Mouse (Mus musculus) C2C12 (cell line): Measurements from ENCODE around the gene Micall2. TPM values are rescaled to one million over a fixed set of nuclear protein-coding genes. Genes with fewer than 3 reads are reported as not detected.
A peak's percentile ranks its signal among the peaks of the same experiment; 100 is the strongest.

Source experiments
- H3K27me3 ChIP-seq: one replicate; pipeline ENCODE4 v1.6.1; 2011; ENCODE audit not compliant: control insufficient read depth, insufficient read depth, insufficient read length
- H3K36me3 ChIP-seq: one replicate; pipeline ENCODE4 v1.6.1; 2011; ENCODE audit not compliant: control insufficient read depth, insufficient read depth
- H3K4me3 ChIP-seq: one replicate; pipeline ENCODE4 v1.5.1; 2011; ENCODE audit warnings: mild to moderate bottlenecking, control low read depth; ENCODE audit not compliant: poor library complexity, insufficient read depth, severe bottlenecking
- H3K79me2 ChIP-seq: one replicate; pipeline ENCODE4 v1.6.1; 2011; ENCODE audit not compliant: control insufficient read depth, insufficient read depth
- H3K79me3 ChIP-seq: one replicate; pipeline ENCODE4 v1.6.1; 2011; ENCODE audit warnings: low read depth, control low read depth
- H3ac ChIP-seq: one replicate; pipeline ENCODE3; 2011; ENCODE audit warnings: low read depth; ENCODE audit not compliant: control insufficient read depth, insufficient read length
- CEBPB ChIP-seq: IDR thresholded peaks from one replicate; pipeline ENCODE4 v1.6.1; 2011; ENCODE audit warnings: low read depth, mild to moderate bottlenecking, control low read depth, moderate library complexity
- CTCF ChIP-seq: IDR thresholded peaks from one replicate; pipeline ENCODE4 v1.5.1; 2011; ENCODE audit not compliant: control insufficient read depth, insufficient read depth, insufficient read length
- FOSL1 ChIP-seq: IDR thresholded peaks from one replicate; pipeline ENCODE4 v1.8.0; 2011; ENCODE audit warnings: mild to moderate bottlenecking, low read length; ENCODE audit not compliant: poor library complexity, insufficient read depth, severe bottlenecking
- MAX ChIP-seq: IDR thresholded peaks from one replicate; pipeline ENCODE4 v1.6.1; 2011; ENCODE audit warnings: mild to moderate bottlenecking, control low read depth
- MYOD1 ChIP-seq: IDR thresholded peaks from one replicate; pipeline ENCODE4 v1.6.1; 2011; ENCODE audit warnings: low read depth; ENCODE audit not compliant: control insufficient read depth, insufficient read length
- MYOG ChIP-seq: IDR thresholded peaks from one replicate; pipeline ENCODE4 v1.6.1; 2011; ENCODE audit not compliant: control insufficient read depth, insufficient read length; ENCODE audit errors: extremely low read depth
- USF1 ChIP-seq: IDR thresholded peaks from one replicate; pipeline ENCODE4 v1.6.1; 2011; ENCODE audit warnings: low read depth, mild to moderate bottlenecking, control low read depth, moderate library complexity
- polyA plus RNA-seq: library from polyadenylated mRNA; unstranded; fragments of >200 nt; fragmentation: generic; extraction: Trizol; gene quantifications from one replicate; pipeline ENCODE4 v1.2.1, GENCODE M21; 2012; ENCODE audit warnings: missing spikeins

Micall2 gene
- polyA plus RNA-seq, 1 experiment = 9.5 TPM

GRCm38 (mm10) chr5:139724336-139725116 lies 11.6 kb downstream of the Micall2 start:
- Histone ChIP-seq H3K36me3 (peaks cover 3% of the 10 kb centered on the region), H3K79me2 (peaks cover 78% of the 10 kb centered on the region), H3ac (no peak overlapping the region), H3K4me3 (no peak overlapping the region), H3K27me3 (no peaks in the 10 kb centered on the region), H3K79me3 (peaks cover 31% of the 10 kb centered on the region)
- TF ChIP-seq FOSL1 (no peak), USF1 (no peak), CEBPB (no peak), MYOD1 (no peak), CTCF (no peak), MAX (no peak), MYOG (no peak)

- Histone ChIP-seq H3K79me2 (peaks cover 64% of the 10 kb centered on the region), H3ac (no peak overlapping the region), H3K36me3 (peaks cover 3% of the 10 kb centered on the region), H3K27me3 (no peaks in the 10 kb centered on the region), H3K79me3 (peaks cover 19% of the 10 kb centered on the region), H3K4me3 (no peak overlapping the region)
- TF ChIP-seq MYOD1 = no peak
- no peak for TF ChIP-seq FOSL1
- TF ChIP-seq CTCF = no peak
- no peak for TF ChIP-seq MYOG
- no peak for TF ChIP-seq USF1
- no peak for TF ChIP-seq MAX
- TF ChIP-seq CEBPB = no peak
Measured at GRCm38 (mm10) chr5:139723113-139723512, 13.0 kb downstream of the Micall2 start.

- TF ChIP-seq CEBPB (no peak), MYOG (no peak), MAX (no peak), FOSL1 (no peak)
- no peaks in the 10 kb centered on the region for H3K27me3 ChIP-seq
- H3ac ChIP-seq = no peak overlapping the region
Measured at GRCm38 (mm10) chr5:139722709-139723108, 13.4 kb downstream of the Micall2 start.

GRCm38 (mm10) chr5:139718949-139719348 lies 17.2 kb downstream of the Micall2 start:
- no peaks in the 10 kb centered on the region for H3K27me3 ChIP-seq
- no peak overlapping the region for H3ac ChIP-seq
- peaks cover 23% of the 10 kb centered on the region for H3K79me2 ChIP-seq
- no peak overlapping the region for H3K4me3 ChIP-seq
- peaks cover 14% of the 10 kb centered on the region for H3K36me3 ChIP-seq
- H3K79me3 ChIP-seq = peaks cover under 1% of the 10 kb centered on the region
- no peak for TF ChIP-seq CEBPB
- TF ChIP-seq MAX = no peak
- no peak for TF ChIP-seq MYOG
- no peak for TF ChIP-seq FOSL1
- TF ChIP-seq CTCF = no peak
- no peak for TF ChIP-seq USF1
- TF ChIP-seq MYOD1 = no peak

More at GRCm38 (mm10) chr5:139722709-139723108, 13.4 kb downstream of the Micall2 start:
- H3K79me2 ChIP-seq = peaks cover 60% of the 10 kb centered on the region
- peaks cover 17% of the 10 kb centered on the region for H3K79me3 ChIP-seq
- peaks cover 3% of the 10 kb centered on the region for H3K36me3 ChIP-seq
- H3K4me3 ChIP-seq = no peak overlapping the region

GRCm38 (mm10) chr5:139718540-139718939 lies 17.6 kb downstream of the Micall2 start:
- H3ac ChIP-seq = no peak overlapping the region
- TF ChIP-seq USF1 (no peak), MAX (no peak), MYOD1 (no peak), CTCF (no peak), MYOG (no peak), CEBPB (no peak), FOSL1 (no peak)
- peaks cover 14% of the 10 kb centered on the region for H3K36me3 ChIP-seq
- no peaks in the 10 kb centered on the region for H3K27me3 ChIP-seq
- H3K79me2 ChIP-seq = peaks cover 22% of the 10 kb centered on the region
- H3K4me3 ChIP-seq = no peak overlapping the region
- H3K79me3 ChIP-seq = no peaks in the 10 kb centered on the region

GRCm38 (mm10) chr5:139717723-139718122 lies 18.4 kb downstream of the Micall2 start:
- H3K36me3 ChIP-seq = peaks cover 14% of the 10 kb centered on the region
- TF ChIP-seq MAX (no peak), CEBPB (no peak), FOSL1 (no peak), CTCF (peak; percentile 81), MYOG (no peak)
- H3K79me2 ChIP-seq = peaks cover 18% of the 10 kb centered on the region
- H3ac ChIP-seq = no peak overlapping the region
- H3K4me3 ChIP-seq = no peak overlapping the region
- H3K27me3 ChIP-seq = no peaks in the 10 kb centered on the region
- no peaks in the 10 kb centered on the region for H3K79me3 ChIP-seq
